Mouse (Mus musculus): Measurements from ENCODE around the gene Susd3.
A peak's percentile ranks its signal among the peaks of the same experiment; 100 is the strongest.

Susd3 gene

GRCm38 (mm10) chr13:49248467-49248862 lies at the start of gene Susd3:
TSS of gene Susd3 (minus strand) at chr13:49248706.
- DNase-seq (ENCODE audit: low spot score in 2 of 2) = no peak

- DNase-seq (ENCODE audit: low spot score in 2 of 2) = no peak
Observed at GRCm38 (mm10) chr13:49296270-49296669, 47.8 kb upstream of the Susd3 start.

GRCm38 (mm10) chr13:49294108-49294507 lies 45.6 kb upstream of the Susd3 start:
- no peak for DNase-seq (ENCODE audit: low spot score in 2 of 2)

- DNase-seq (ENCODE audit: low spot score in 2 of 2) = no peak
Observed at GRCm38 (mm10) chr13:49291949-49292348, 43.4 kb upstream of the Susd3 start.

- DNase-seq (ENCODE audit: low spot score in 2 of 2) = no peak
Observed at GRCm38 (mm10) chr13:49291398-49291797, 42.9 kb upstream of the Susd3 start.

- no peak for DNase-seq (ENCODE audit: low spot score in 2 of 2)
Observed at GRCm38 (mm10) chr13:49287224-49287623, 38.7 kb upstream of the Susd3 start.

GRCm38 (mm10) chr13:49286750-49287149 lies 38.2 kb upstream of the Susd3 start:
- no peak for DNase-seq (ENCODE audit: low spot score in 2 of 2)

- peak; percentile 26 to 29 for DNase-seq (ENCODE audit: low spot score in 2 of 2)
Observed at GRCm38 (mm10) chr13:49283686-49284085, 35.2 kb upstream of the Susd3 start.

GRCm38 (mm10) chr13:49282168-49282567 lies 33.7 kb upstream of the Susd3 start:
- DNase-seq (ENCODE audit: low spot score in 2 of 2) = no peak

GRCm38 (mm10) chr13:49271831-49272765 lies 23.6 kb upstream of the Susd3 start:
- peak; percentile 16 to 24 for DNase-seq (ENCODE audit: low spot score in 2 of 2)

- DNase-seq (ENCODE audit: low spot score in 2 of 2) = no peak
Observed at GRCm38 (mm10) chr13:49270500-49270899, 22.0 kb upstream of the Susd3 start.

GRCm38 (mm10) chr13:49267645-49268044 lies 19.1 kb upstream of the Susd3 start:
- no peak for DNase-seq (ENCODE audit: low spot score in 2 of 2)

- no peak for DNase-seq (ENCODE audit: low spot score in 2 of 2)
Observed at GRCm38 (mm10) chr13:49260036-49260722, 11.7 kb upstream of the Susd3 start.

GRCm38 (mm10) chr13:49257819-49258313 lies 9.4 kb upstream of the Susd3 start:
- DNase-seq (ENCODE audit: low spot score in 2 of 2) = no peak

- peak; percentile 49 to 52 for DNase-seq (ENCODE audit: low spot score in 2 of 2)
Observed at GRCm38 (mm10) chr13:49252746-49253145, 4.2 kb upstream of the Susd3 start.

- DNase-seq (ENCODE audit: low spot score in 2 of 2) = no peak
Observed at GRCm38 (mm10) chr13:49252113-49252512, 3.6 kb upstream of the Susd3 start.

GRCm38 (mm10) chr13:49250716-49251517 lies 2.4 kb upstream of the Susd3 start:
- no peak for DNase-seq (ENCODE audit: low spot score in 2 of 2)

GRCm38 (mm10) chr13:49249634-49250033 lies 1.1 kb upstream of the Susd3 start:
- no peak for DNase-seq (ENCODE audit: low spot score in 2 of 2)

- no peak for DNase-seq (ENCODE audit: low spot score in 2 of 2)
Observed at GRCm38 (mm10) chr13:49248923-49249322, 417 bp upstream of the Susd3 start.

GRCm38 (mm10) chr13:49247740-49248466 lies 603 bp downstream of the Susd3 start:
- DNase-seq (ENCODE audit: low spot score in 2 of 2) = no peak

GRCm38 (mm10) chr13:49247232-49247739 lies 1.2 kb downstream of the Susd3 start:
- DNase-seq (ENCODE audit: low spot score in 2 of 2) = no peak
